Comparison of ENCODE assay signal across 8 mouse cellular contexts in genomic region chr4:48124773-48125469, GRCm38 (mm10). TPM values are rescaled to one million over a fixed set of nuclear protein-coding genes. Genes with fewer than 3 reads are reported as not detected.
DNase-seq lines count a peak whose midpoint lies in the region; ATAC-seq and TF ChIP-seq lines count a peak whose summit lies in the region.

TSS of gene Stx17 (plus strand) at chr4:48124915.

- peak within 1 kb of the TSS; percentile 71 for H3K27ac ChIP-seq in brown adipose tissue, adult 24 weeks (replicated peaks; ENCODE audit: low read depth, low read length)
- H3K27ac ChIP-seq in heart, embryonic 13.5 days (replicated peaks): peak within 1 kb of the TSS; percentile 59; the same call in 1 of the 2 replicates
- H3K27ac ChIP-seq in liver, embryonic 11.5 days (ENCODE audit: low read depth, low read length): peak within 1 kb of the TSS; percentile 66; the same call in 1 of the 2 replicates

- WGBS in heart, embryonic 13.5 days: under 1% methylated on average over 58 of the region's 58 CpGs
- WGBS in liver, embryonic 11.5 days: under 1% methylated on average over 58 of the region's 58 CpGs

- peaks cover 3% of the 10 kb centered on the region; the same call in 1 of the 2 replicates for H3K27me3 ChIP-seq in heart, embryonic 13.5 days (replicated peaks)
- H3K27me3 ChIP-seq in liver, embryonic 11.5 days (replicated peaks; ENCODE audit: control insufficient read depth, insufficient read depth, low read length): no peaks in the 10 kb centered on the region
- no peaks in the 10 kb centered on the region for H3K27me3 ChIP-seq in myocyte (ENCODE audit: control insufficient read depth, insufficient read depth, insufficient read length)

- peak within 1 kb of the TSS; percentile 84 for H3K4me2 ChIP-seq in heart, embryonic 13.5 days
- H3K4me2 ChIP-seq in liver, embryonic 11.5 days: peak within 1 kb of the TSS; percentile 76
- peak within 1 kb of the TSS; percentile 73 for H3K4me2 ChIP-seq in myocyte (ENCODE audit: low read depth)

- H3ac ChIP-seq in myocyte (ENCODE audit: control insufficient read depth, insufficient read length): peak within 1 kb of the TSS; percentile 26

- peak; percentile 93 for ATAC-seq in CD4-positive, CD25-positive, alpha-beta regulatory T cell, adult 4 months
- ATAC-seq in erythroid progenitor cell, adult 5-6 weeks (replicated peaks; ENCODE audit: low FRiP score, poor library complexity, severe bottlenecking): peak; percentile 96
- peak; percentile 98 for ATAC-seq in heart, embryonic 13.5 days (ENCODE audit: extremely low read depth, insufficient number of reproducible peaks, low FRiP score, low TSS enrichment)
- peak; percentile 99 for ATAC-seq in liver, embryonic 11.5 days (replicated peaks; ENCODE audit: low FRiP score)

- peak; percentile 93 for DNase-seq in kidney, postnatal 10 days
- DNase-seq in liver, embryonic 11.5 days (ENCODE audit: low spot score): peak; percentile 92
- peak; percentile 89 to 96 for DNase-seq in spleen, postnatal 4 days (ENCODE audit: low spot score in 2 of 2)

- peak within 1 kb of the TSS; percentile 93 for H3K9ac ChIP-seq in heart, embryonic 13.5 days
- peak within 1 kb of the TSS; percentile 96 for H3K9ac ChIP-seq in liver, embryonic 11.5 days (ENCODE audit: low read depth, low read length)

- peaks cover 4% of the 10 kb centered on the region for H3K79me2 ChIP-seq in myocyte (ENCODE audit: control insufficient read depth, insufficient read depth)

- peak; percentile 93 for TF ChIP-seq POLR2A in myocyte (IDR thresholded peaks at IDR 0.05; ENCODE audit: insufficient read length, low read depth)

- no peaks in the 10 kb centered on the region for H3K9me3 ChIP-seq in heart, embryonic 13.5 days
- no peaks in the 10 kb centered on the region for H3K9me3 ChIP-seq in liver, embryonic 11.5 days (ENCODE audit: control insufficient read depth, low read length)

- no peaks in the 10 kb centered on the region for H3K36me3 ChIP-seq in heart, embryonic 13.5 days
- no peaks in the 10 kb centered on the region for H3K36me3 ChIP-seq in liver, embryonic 11.5 days (ENCODE audit: control insufficient read depth, insufficient read depth, low read length)
- H3K36me3 ChIP-seq in myocyte (ENCODE audit: control insufficient read depth, insufficient read depth): no peaks in the 10 kb centered on the region

- H3K4me1 ChIP-seq in brown adipose tissue, adult 24 weeks (ENCODE audit: control insufficient read depth, insufficient read depth, insufficient read length, low read length): no peaks in the 10 kb centered on the region
- H3K4me1 ChIP-seq in heart, embryonic 13.5 days: 0 out of 2 replicates have a peak, but pooled peaks cover 6% of the 10 kb centered on the region
- peaks cover 2% of the 10 kb centered on the region; the same call in 1 of the 2 replicates for H3K4me1 ChIP-seq in liver, embryonic 11.5 days (replicated peaks; ENCODE audit: control insufficient read depth, insufficient read depth, low read length)

- peak within 1 kb of the TSS; percentile 99 for H3K4me3 ChIP-seq in brown adipose tissue, adult 24 weeks (ENCODE audit: insufficient read depth, low read depth, low read length)
- H3K4me3 ChIP-seq in heart, embryonic 13.5 days: peak within 1 kb of the TSS; percentile 86
- peak within 1 kb of the TSS; percentile 84 for H3K4me3 ChIP-seq in liver, embryonic 11.5 days (ENCODE audit: low read depth, low read length)
- peak within 1 kb of the TSS; percentile 29 for H3K4me3 ChIP-seq in myocyte

TF ChIP-seq in myocyte, 11 proteins besides CTCF, POLR2A, EP300 and RAD21:
- no peak for TF ChIP-seq MYOG (IDR thresholded peaks at IDR 0.05; ENCODE audit: control insufficient read depth in 1 of 3, insufficient read depth in 1 of 3, insufficient read length in 2 of 3, low read depth in 2 of 3)
- TF ChIP-seq E2F4 (IDR thresholded peaks at IDR 0.05; ENCODE audit: insufficient read depth): no peak
- peak in 1 of 3 experiments; percentile 12 for TF ChIP-seq MYOD1 (IDR thresholded peaks at IDR 0.05; ENCODE audit: control insufficient read depth in 1 of 3, insufficient read length in 2 of 3, low read depth in 2 of 3)
- TF ChIP-seq CEBPB (IDR thresholded peaks at IDR 0.05; ENCODE audit: insufficient read depth, poor library complexity, severe bottlenecking): no peak
- TF ChIP-seq POLR2AphosphoS2 (IDR thresholded peaks at IDR 0.05; ENCODE audit: insufficient read length, low read depth): peak; percentile 75
- TF ChIP-seq REST (IDR thresholded peaks at IDR 0.05; ENCODE audit: insufficient read depth, insufficient read length): no peak
- no peak for TF ChIP-seq TCF3 (IDR thresholded peaks at IDR 0.05; ENCODE audit: insufficient read length, low read depth)

RNA-seq across cellular contexts. Expression of gene Stx17, which starts in this region (rescaled TPM):
- 10 to 100 TPM; 11.3 to 18.7 TPM for polyA plus RNA-seq in CD4-positive, CD25-positive, alpha-beta regulatory T cell, adult 4 months (2017; shearing (Covaris generic))
- polyA plus RNA-seq in brown adipose tissue, adult 24 weeks (2012; ENCODE audit: insufficient read depth, insufficient read length, missing spikeins): 15.1 and 23.2 TPM in 2 replicates
- 24.9 and 25.2 TPM in 2 replicates for total RNA-seq in erythroid progenitor cell, adult 5-6 weeks (2015; ENCODE audit: low replicate concordance)
- 10.9 and 32.7 TPM in 2 replicates for total RNA-seq in erythroid progenitor cell, adult 5-6 weeks (2017; ENCODE audit: low replicate concordance)
- 20.9 and 21.0 TPM in 2 replicates for polyA plus RNA-seq in heart, embryonic 13.5 days (2015; fragmentation: Nextera tagmentation; extraction: Ambion mirVana)
- 28.2 and 29.5 TPM in 2 replicates for polyA plus RNA-seq in liver, embryonic 11.5 days (2014; fragmentation: Nextera tagmentation; extraction: Ambion mirVana)
- polyA plus RNA-seq in myocyte (2012; fragmentation: generic; extraction: Trizol): 7.4 TPM

Comparison
In these comparisons a context has a peak if more than half of its experiments do, and no peak if none do; other contexts are left out.
1. Peak in every context shown above with its lines: DNase-seq, ATAC-seq, H3K4me3 ChIP-seq and H3K27ac ChIP-seq.
2. H3K4me3 ChIP-seq: peak in every context shown above with its lines; median percentile 99 in brown adipose tissue, adult 24 weeks; 86 in heart, embryonic 13.5 days; 84 in liver, embryonic 11.5 days; 29 in myocyte.